Mouse (Mus musculus) left cerebral cortex, adult 9 months (tissue): Measurements from ENCODE around the gene Cadm1.
A peak's percentile ranks its signal among the peaks of the same experiment; 100 is the strongest.

Experiments
- DNase-seq, 2 experiments: peaks; one replicate each; pipeline ENCODE4 v3.0.0; 2022; ENCODE audit warnings: low spot score in 2 of 2

Gene Cadm1

GRCm38 (mm10) chr9:47671617-47672016 lies 141.6 kb downstream of the Cadm1 start:
- no peak for DNase-seq

GRCm38 (mm10) chr9:47674766-47675713 lies 145.1 kb downstream of the Cadm1 start:
- DNase-seq = no peak

- DNase-seq = no peak
Observed at GRCm38 (mm10) chr9:47686881-47687280, 156.9 kb downstream of the Cadm1 start.

GRCm38 (mm10) chr9:47687604-47688003 lies 157.6 kb downstream of the Cadm1 start:
- no peak for DNase-seq

- no peak for DNase-seq
Observed at GRCm38 (mm10) chr9:47688297-47688696, 158.3 kb downstream of the Cadm1 start.

GRCm38 (mm10) chr9:47692911-47693310 lies 162.9 kb downstream of the Cadm1 start:
- DNase-seq = no peak

- peak in 1 of 2 experiments; percentile 73 for DNase-seq
Observed at GRCm38 (mm10) chr9:47699026-47699425, 169.1 kb downstream of the Cadm1 start.

GRCm38 (mm10) chr9:47700021-47700420 lies 170.0 kb downstream of the Cadm1 start:
- DNase-seq = no peak

GRCm38 (mm10) chr9:47703026-47703876 lies 173.3 kb downstream of the Cadm1 start:
- DNase-seq = no peak

GRCm38 (mm10) chr9:47706341-47706740 lies 176.4 kb downstream of the Cadm1 start:
- no peak for DNase-seq

GRCm38 (mm10) chr9:47707326-47707725 lies 177.4 kb downstream of the Cadm1 start:
- DNase-seq = no peak

GRCm38 (mm10) chr9:47708299-47708698 lies 178.3 kb downstream of the Cadm1 start:
- DNase-seq = peak in 1 of 2 experiments; percentile 89

GRCm38 (mm10) chr9:47710946-47711345 lies 181.0 kb downstream of the Cadm1 start:
- DNase-seq = no peak

GRCm38 (mm10) chr9:47714541-47714940 lies 184.6 kb downstream of the Cadm1 start:
- DNase-seq = no peak

- no peak for DNase-seq
Observed at GRCm38 (mm10) chr9:47715415-47715814, 185.4 kb downstream of the Cadm1 start.

- no peak for DNase-seq
Observed at GRCm38 (mm10) chr9:47716883-47717282, 186.9 kb downstream of the Cadm1 start.

- DNase-seq = no peak
Observed at GRCm38 (mm10) chr9:47727611-47728010, 197.6 kb downstream of the Cadm1 start.

GRCm38 (mm10) chr9:47728852-47729251 lies 198.9 kb downstream of the Cadm1 start:
- DNase-seq = peak; percentile 52 to 61

GRCm38 (mm10) chr9:47730247-47730646 lies 200.3 kb downstream of the Cadm1 start:
- no peak for DNase-seq

- DNase-seq = peak; percentile 69 to 76
Observed at GRCm38 (mm10) chr9:47733780-47734451, 203.9 kb downstream of the Cadm1 start.

GRCm38 (mm10) chr9:47734905-47735304 lies 204.9 kb downstream of the Cadm1 start:
- DNase-seq = no peak

- no peak for DNase-seq
Observed at GRCm38 (mm10) chr9:47738799-47739198, 208.8 kb downstream of the Cadm1 start.
